Mouse (Mus musculus): ENCODE results near the gene Zfp423.

GRCm38 (mm10) chr8:87810771-87811170 is 148.6 kb downstream of the Zfp423 start:
- TF ChIP-seq CTCF (IDR thresholded peaks at IDR 0.05 in 2 of 3, conservative IDR thresholded peaks at IDR 0.05 in 1 of 3; ENCODE audit: control insufficient read depth in 1 of 3, insufficient read depth in 1 of 3, low read depth in 2 of 3, low read length in 3 of 3, poor library complexity in 1 of 3, severe bottlenecking in 1 of 3) (no peak), BHLHE40 (IDR thresholded peaks at IDR 0.05; ENCODE audit: borderline replicate concordance, low read depth, low read length) (no peak), USF2 (IDR thresholded peaks at IDR 0.05; ENCODE audit: borderline replicate concordance in 1 of 2, insufficient read depth in 1 of 2, low read depth in 1 of 2, low read length in 2 of 2) (no peak), TAL1 (IDR thresholded peaks at IDR 0.05; ENCODE audit: low read length) (no peak), EP300 (IDR thresholded peaks at IDR 0.05; ENCODE audit: low read depth in 1 of 2, low read length in 2 of 2) (no peak)
